Mouse (Mus musculus): ENCODE results near the gene Prr5l.

DNA sequence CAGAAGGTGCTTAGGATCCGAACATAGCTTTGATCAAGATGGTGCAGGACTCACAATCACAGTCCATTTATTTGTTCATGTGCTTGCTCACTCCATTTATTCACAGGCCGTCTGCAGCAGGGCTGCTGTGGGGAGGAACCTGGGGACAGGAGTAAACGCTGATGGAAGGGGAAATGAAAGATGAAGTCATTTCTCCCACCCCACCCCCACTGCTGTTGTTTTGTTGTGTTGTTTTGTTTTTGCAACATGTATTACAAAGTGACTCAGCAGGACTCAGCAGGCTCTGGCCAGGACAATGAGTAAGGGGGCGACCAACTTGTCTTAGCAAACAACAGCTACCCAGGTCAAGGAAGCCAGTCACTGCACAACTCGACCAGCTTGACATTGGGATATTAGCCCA is 99.6 kb downstream of the Prr5l start:
- no peak for TF ChIP-seq MYOG (IDR thresholded peaks at IDR 0.05; ENCODE audit: control insufficient read depth, extremely low read depth, insufficient read length)
- no peak for TF ChIP-seq CTCF (IDR thresholded peaks at IDR 0.05; ENCODE audit: control insufficient read depth, insufficient read depth, insufficient read length)
- no peak for TF ChIP-seq MYOD1 (IDR thresholded peaks at IDR 0.05; ENCODE audit: control insufficient read depth, insufficient read length, low read depth)
- TF ChIP-seq MAX (IDR thresholded peaks at IDR 0.05): no peak
